Mouse (Mus musculus) lung, embryonic 14.5 days (tissue): Measurements from ENCODE around the gene Znfx1. TPM values are rescaled to one million over a fixed set of nuclear protein-coding genes. Genes with fewer than 3 reads are reported as not detected.

Source experiments
- ATAC-seq: fragments of 200-750 bp; cut with Nextera tagmentation; 2 replicates; pipeline ENCODE4 v1.8.0; 2017; ENCODE audit warnings: mild to moderate bottlenecking, moderate TSS enrichment, moderate library complexity; ENCODE audit not compliant: insufficient read depth
- DNase-seq: peaks from one replicate; pipeline ENCODE4 v3.0.0-alpha.2; 2015
- H3K27ac ChIP-seq: fragments of 300-500 bp; sonication (generic); 2 replicates; pipeline ENCODE4 v1.5.1; 2014; ENCODE audit warnings: low read depth, mild to moderate bottlenecking, moderate library complexity
- H3K27me3 ChIP-seq: fragments of 300-500 bp; sonication (generic); 2 replicates; pipeline ENCODE4 v1.6.1; 2014; ENCODE audit warnings: low read length, control low read depth; ENCODE audit not compliant: insufficient read depth
- H3K36me3 ChIP-seq: fragments of 300-500 bp; sonication (generic); 2 replicates; pipeline ENCODE4 v1.6.1; 2014; ENCODE audit warnings: control low read depth; ENCODE audit not compliant: insufficient read depth
- H3K4me1 ChIP-seq: fragments of 300-500 bp; sonication (generic); 2 replicates; pipeline ENCODE4 v1.6.1; 2014; ENCODE audit warnings: antibody characterized with exemption, control low read depth; ENCODE audit not compliant: insufficient read depth
- H3K4me2 ChIP-seq: fragments of 300-500 bp; sonication (generic); 2 replicates; pipeline ENCODE4 v1.6.1; 2014; ENCODE audit warnings: mild to moderate bottlenecking
- H3K4me3 ChIP-seq: fragments of 300-500 bp; sonication (generic); 2 replicates; pipeline ENCODE4 v1.5.1; 2014; ENCODE audit warnings: low read depth, low read length
- H3K9ac ChIP-seq: fragments of 300-500 bp; sonication (generic); 2 replicates; pipeline ENCODE4 v1.6.1; 2014
- H3K9me3 ChIP-seq: fragments of 300-500 bp; sonication (generic); 2 replicates; pipeline ENCODE4 v1.6.1; 2016; ENCODE audit warnings: low read depth, low read length, control low read depth
- CTCF ChIP-seq: IDR thresholded peaks from 2 replicates; pipeline ENCODE4 v1.5.1; 2016; ENCODE audit warnings: antibody characterized with exemption, low read depth
- WGBS: fragments of 180-500 bp; shearing (Covaris S2); extraction: QIAGEN DNeasy Blood & Tissue Kit; methylation state at CpG from one replicate; pipeline ENCODE4 v1.1.7; 2014; 5-methylcytosine and 5-hydroxymethylcytosine counted together
- polyA plus RNA-seq: library from polyadenylated mRNA; unstranded; fragments of >200 nt; fragmentation: Nextera tagmentation; extraction: Ambion mirVana; gene quantifications from 2 replicates; pipeline ENCODE4 v1.2.1, GENCODE M21; 2014

Znfx1 gene
- polyA plus RNA-seq, 1 experiment from 2014 or later = 7.0 TPM

- H3K27ac ChIP-seq = no peak overlapping the region
- DNase-seq (no peak), ATAC-seq (no peak)
- H3K4me3 ChIP-seq = no peak overlapping the region
- no peaks in the 10 kb centered on the region for H3K4me1 ChIP-seq
- no peaks in the 10 kb centered on the region for H3K27me3 ChIP-seq
- peaks cover 78% of the 10 kb centered on the region for H3K36me3 ChIP-seq
- no peak overlapping the region for H3K9ac ChIP-seq
- no peak overlapping the region for H3K4me2 ChIP-seq
- no peaks in the 10 kb centered on the region for H3K9me3 ChIP-seq
- 82% methylated on average over 8 of the region's 8 CpGs for WGBS
- TF ChIP-seq CTCF = no peak
Measured at GRCm38 (mm10) chr2:167048698-167049358, 14.0 kb downstream of the Znfx1 start.

- Histone ChIP-seq H3K27ac (no peak overlapping the region), H3K4me2 (no peak overlapping the region), H3K36me3 (peaks cover 79% of the 10 kb centered on the region), H3K27me3 (no peaks in the 10 kb centered on the region), H3K9ac (no peak overlapping the region), H3K4me1 (no peaks in the 10 kb centered on the region), H3K4me3 (no peak overlapping the region), H3K9me3 (no peaks in the 10 kb centered on the region)
- no peak for TF ChIP-seq CTCF
- DNase-seq = no peak
- ATAC-seq = no peak
- WGBS = 95% methylated on average over 10 of the region's 10 CpGs
Measured at GRCm38 (mm10) chr2:167048223-167048622, 14.6 kb downstream of the Znfx1 start.

- no peaks in the 10 kb centered on the region for H3K4me1 ChIP-seq
- H3K27me3 ChIP-seq = no peaks in the 10 kb centered on the region
- 81% methylated on average over 12 of the region's 12 CpGs for WGBS
- H3K4me3 ChIP-seq = no peak overlapping the region
- H3K9me3 ChIP-seq = no peaks in the 10 kb centered on the region
- H3K27ac ChIP-seq = no peak overlapping the region
- H3K36me3 ChIP-seq = peaks cover 93% of the 10 kb centered on the region
- H3K9ac ChIP-seq = no peak overlapping the region
- no peak for DNase-seq
- ATAC-seq = peak; percentile 86
- no peak for TF ChIP-seq CTCF
- H3K4me2 ChIP-seq = no peak overlapping the region
Measured at GRCm38 (mm10) chr2:167043400-167044121, 19.3 kb downstream of the Znfx1 start.

- Histone ChIP-seq H3K4me1 (no peaks in the 10 kb centered on the region), H3K36me3 (peaks cover 99% of the 10 kb centered on the region), H3K4me2 (no peak overlapping the region), H3K27me3 (no peaks in the 10 kb centered on the region), H3K27ac (no peak overlapping the region), H3K4me3 (no peak overlapping the region), H3K9ac (no peak overlapping the region), H3K9me3 (no peaks in the 10 kb centered on the region)
- 46% methylated on average over 8 of the region's 8 CpGs for WGBS
- ATAC-seq = no peak
- DNase-seq = no peak
- TF ChIP-seq CTCF = no peak
Measured at GRCm38 (mm10) chr2:167039386-167039785, 23.4 kb downstream of the Znfx1 start.

- TF ChIP-seq CTCF = no peak
- Histone ChIP-seq H3K27me3 (no peaks in the 10 kb centered on the region), H3K27ac (no peak overlapping the region), H3K36me3 (peaks cover 99% of the 10 kb centered on the region), H3K9ac (no peak overlapping the region), H3K4me2 (no peak overlapping the region), H3K4me1 (no peaks in the 10 kb centered on the region), H3K9me3 (no peaks in the 10 kb centered on the region), H3K4me3 (no peak overlapping the region)
- ATAC-seq (no peak), DNase-seq (no peak)
- WGBS = 90% methylated on average over 7 of the region's 7 CpGs
Measured at GRCm38 (mm10) chr2:167038716-167039115, 24.1 kb downstream of the Znfx1 start.

GRCm38 (mm10) chr2:167038297-167038696 is 24.5 kb downstream of the Znfx1 start:
- no peaks in the 10 kb centered on the region for H3K4me1 ChIP-seq
- peaks cover 99% of the 10 kb centered on the region for H3K36me3 ChIP-seq
- DNase-seq = no peak
- H3K27ac ChIP-seq = no peak overlapping the region
- no peaks in the 10 kb centered on the region for H3K27me3 ChIP-seq
- WGBS = 90% methylated on average over 6 of the region's 6 CpGs
- H3K9me3 ChIP-seq = no peaks in the 10 kb centered on the region
- ATAC-seq = no peak
- H3K9ac ChIP-seq = no peak overlapping the region
- TF ChIP-seq CTCF = no peak
- H3K4me3 ChIP-seq = no peak overlapping the region
- no peak overlapping the region for H3K4me2 ChIP-seq

- no peak for TF ChIP-seq CTCF
- Histone ChIP-seq H3K9me3 (no peaks in the 10 kb centered on the region), H3K27ac (no peak overlapping the region), H3K9ac (no peak overlapping the region), H3K4me2 (no peak overlapping the region), H3K36me3 (peaks cover 97% of the 10 kb centered on the region), H3K4me3 (no peak overlapping the region), H3K27me3 (no peaks in the 10 kb centered on the region), H3K4me1 (no peaks in the 10 kb centered on the region)
- no peak for ATAC-seq
- no peak for DNase-seq
- WGBS = 90% methylated on average over 12 of the region's 12 CpGs
Measured at GRCm38 (mm10) chr2:167037710-167038109, 25.1 kb downstream of the Znfx1 start.
